Mouse (Mus musculus): ENCODE results near the gene Olfr601. TPM values are rescaled to one million over a fixed set of nuclear protein-coding genes. Genes with fewer than 3 reads are reported as not detected.
"Not testable (repeated sequence)": the region's sequence is repeated elsewhere in the genome, so short reads cannot be mapped to it uniquely, and the experiment has no call there.

Gene Olfr601
- polyA plus RNA-seq (2014; fragmentation: Nextera tagmentation; extraction: Ambion mirVana), result not detected in 2 replicates

DNA sequence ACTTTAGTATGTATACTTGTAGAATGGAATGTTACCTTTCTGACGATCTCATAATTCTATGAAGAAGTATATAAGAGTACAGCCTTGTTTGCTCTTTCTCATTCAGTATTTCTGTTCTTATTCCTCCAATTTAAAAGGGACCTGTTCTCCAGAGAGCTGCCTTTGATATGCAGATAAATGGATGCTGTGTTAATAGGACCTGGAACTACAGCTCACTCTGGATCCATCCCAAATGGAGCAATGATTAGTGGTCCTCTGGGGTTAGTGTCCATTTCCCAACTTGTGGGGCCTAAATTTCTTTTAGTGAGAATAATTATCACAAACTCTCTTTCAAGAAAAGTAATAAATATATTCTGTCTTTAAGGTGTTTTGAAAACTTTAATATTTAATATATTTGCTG lies at the start of gene Olfr601:
TSS of gene Olfr601 (minus strand) at position 101 of the 400 bp plus-strand sequence.
- Histone ChIP-seq H3K4me2 (no peak within 1 kb of the TSS), H3K4me1 (replicated peaks; ENCODE audit: control insufficient read depth, insufficient read depth, low read length) (no peaks in the 10 kb centered on the region), H3K4me3 (ENCODE audit: low read depth, low read length) (no peak within 1 kb of the TSS), H3K9ac (ENCODE audit: low read depth, low read length) (no peak within 1 kb of the TSS), H3K27ac (ENCODE audit: low read depth, low read length) (no peak within 1 kb of the TSS), H3K27me3 (replicated peaks; ENCODE audit: control insufficient read depth, insufficient read depth, low read length) (no peaks in the 10 kb centered on the region), H3K36me3 (ENCODE audit: control insufficient read depth, insufficient read depth, low read length) (no peaks in the 10 kb centered on the region), H3K9me3 (ENCODE audit: control insufficient read depth, low read length) (no peaks in the 10 kb centered on the region)
- DNase-seq (ENCODE audit: low spot score) (no peak), ATAC-seq (replicated peaks; ENCODE audit: low FRiP score) (no peak)
- WGBS, result 81% methylated on average over 1 of the region's 1 CpGs

DNA sequence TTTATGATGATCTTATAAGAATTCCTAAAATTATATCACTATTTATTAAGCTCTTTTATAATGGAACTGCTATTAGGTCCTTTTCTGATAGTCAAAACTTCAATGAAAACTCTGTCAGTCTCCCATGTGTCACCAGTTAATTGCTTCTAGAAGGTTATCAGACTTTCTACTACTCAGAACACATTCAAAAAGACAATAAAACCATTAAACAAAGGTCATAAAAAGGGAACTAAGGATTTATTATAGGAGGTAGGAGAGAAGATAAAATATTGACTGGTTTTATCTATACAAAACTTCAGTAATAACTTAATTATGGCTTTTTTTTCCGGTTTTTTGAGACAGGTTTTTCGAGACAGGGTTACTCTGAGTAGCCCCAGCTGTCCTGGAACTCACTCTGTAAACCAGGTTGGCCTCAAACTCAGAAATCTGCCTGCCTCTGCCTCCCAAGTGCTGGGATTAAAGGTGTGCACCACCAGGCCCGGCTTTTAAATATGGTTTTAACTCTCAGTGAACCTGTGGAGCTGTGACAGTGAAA lies 44.1 kb upstream of the Olfr601 start:
- not testable (repeated sequence) for ATAC-seq (replicated peaks; ENCODE audit: low FRiP score); H3K9ac ChIP-seq (ENCODE audit: low read depth, low read length); DNase-seq (ENCODE audit: low spot score); H3K4me3 ChIP-seq (ENCODE audit: low read depth, low read length); H3K4me1 ChIP-seq (replicated peaks; ENCODE audit: control insufficient read depth, insufficient read depth, low read length); H3K9me3 ChIP-seq (ENCODE audit: control insufficient read depth, low read length); H3K27me3 ChIP-seq (replicated peaks; ENCODE audit: control insufficient read depth, insufficient read depth, low read length); H3K27ac ChIP-seq (ENCODE audit: low read depth, low read length); H3K4me2 ChIP-seq; H3K36me3 ChIP-seq (ENCODE audit: control insufficient read depth, insufficient read depth, low read length)
- 76% methylated on average over 3 of the region's 3 CpGs for WGBS

DNA sequence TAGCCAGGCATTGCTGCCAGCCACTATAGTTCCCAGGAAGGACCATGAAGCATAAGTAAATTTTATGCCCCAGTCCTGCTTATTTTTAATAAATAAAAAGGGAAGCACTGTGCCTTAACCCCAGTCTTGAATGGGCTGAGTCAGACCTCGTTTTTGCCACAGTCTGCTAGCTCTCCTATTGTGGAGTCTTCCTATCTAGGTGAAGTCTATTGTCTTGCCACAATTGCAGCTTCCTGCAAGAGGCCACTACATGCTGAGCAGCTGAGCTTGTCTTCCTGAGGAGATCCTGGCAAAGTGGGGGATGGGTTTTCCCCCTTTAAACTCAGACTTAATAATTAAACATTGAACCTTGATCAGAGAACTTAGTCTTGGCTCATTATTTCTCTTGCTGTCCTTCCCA lies 36.5 kb upstream of the Olfr601 start:
- DNase-seq (ENCODE audit: low spot score), result no peak
- Histone ChIP-seq H3K36me3 (ENCODE audit: control insufficient read depth, insufficient read depth, low read length) (no peaks in the 10 kb centered on the region), H3K27ac (ENCODE audit: low read depth, low read length) (no peak overlapping the region), H3K9me3 (ENCODE audit: control insufficient read depth, low read length) (no peaks in the 10 kb centered on the region), H3K4me3 (ENCODE audit: low read depth, low read length) (no peak overlapping the region), H3K4me2 (no peak overlapping the region), H3K4me1 (replicated peaks; ENCODE audit: control insufficient read depth, insufficient read depth, low read length) (no peaks in the 10 kb centered on the region), H3K9ac (ENCODE audit: low read depth, low read length) (no peak overlapping the region), H3K27me3 (replicated peaks; ENCODE audit: control insufficient read depth, insufficient read depth, low read length) (no peaks in the 10 kb centered on the region)
- WGBS, result 4% methylated on average over 1 of the region's 1 CpGs
- no peak for ATAC-seq (replicated peaks; ENCODE audit: low FRiP score)

DNA sequence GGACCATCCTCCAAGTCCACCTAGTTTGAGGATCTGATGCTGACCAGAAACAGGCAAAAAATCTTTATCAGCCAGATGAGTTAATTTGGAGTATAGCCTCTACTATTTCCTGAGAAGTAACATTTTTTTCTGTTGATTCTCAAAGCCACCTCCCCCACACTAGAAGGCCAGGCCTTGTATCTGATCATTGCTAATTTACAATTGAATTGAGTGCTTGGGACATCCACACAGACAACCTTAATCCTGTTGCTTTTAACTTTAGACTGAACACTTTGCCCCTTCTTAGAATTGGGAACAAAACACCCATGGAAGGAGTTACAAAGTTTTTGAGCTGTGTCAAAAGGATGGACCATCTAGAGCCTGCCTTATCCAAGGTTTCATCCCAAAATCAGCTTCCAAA lies 35.3 kb upstream of the Olfr601 start:
- Histone ChIP-seq H3K27ac (ENCODE audit: low read depth, low read length) (no peak overlapping the region), H3K9me3 (ENCODE audit: control insufficient read depth, low read length) (no peaks in the 10 kb centered on the region), H3K36me3 (ENCODE audit: control insufficient read depth, insufficient read depth, low read length) (no peaks in the 10 kb centered on the region), H3K27me3 (replicated peaks; ENCODE audit: control insufficient read depth, insufficient read depth, low read length) (no peaks in the 10 kb centered on the region), H3K9ac (ENCODE audit: low read depth, low read length) (no peak overlapping the region), H3K4me2 (no peak overlapping the region), H3K4me3 (ENCODE audit: low read depth, low read length) (no peak overlapping the region), H3K4me1 (replicated peaks; ENCODE audit: control insufficient read depth, insufficient read depth, low read length) (no peaks in the 10 kb centered on the region)
- ATAC-seq (replicated peaks; ENCODE audit: low FRiP score) (no peak), DNase-seq (ENCODE audit: low spot score) (no peak)

DNA sequence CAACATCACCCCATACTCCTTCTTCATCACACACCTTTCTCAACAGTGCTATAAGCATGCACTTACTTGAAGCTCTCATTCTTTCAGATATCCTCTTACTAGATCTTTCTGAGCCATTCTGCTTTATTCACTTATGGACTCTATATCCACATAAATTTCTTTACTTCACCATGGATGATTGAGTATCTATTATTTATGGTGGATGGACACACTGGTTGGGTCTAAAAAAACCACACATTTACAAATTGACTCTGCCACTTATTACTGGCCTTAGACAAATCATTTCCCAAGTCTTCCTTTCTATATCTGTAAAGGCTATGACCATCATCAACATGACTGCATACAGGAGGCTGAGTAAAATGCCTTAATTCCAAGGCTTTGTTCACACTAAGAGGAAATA lies 23.6 kb upstream of the Olfr601 start, which contains the start of gene Olfr603:
TSS of gene Olfr603 (minus strand) at position 101 of the 400 bp plus-strand sequence.
- H3K4me2 ChIP-seq, result no peak within 1 kb of the TSS
- H3K27ac ChIP-seq (ENCODE audit: low read depth, low read length), result no peak within 1 kb of the TSS
- H3K9ac ChIP-seq (ENCODE audit: low read depth, low read length), result no peak within 1 kb of the TSS
- H3K4me1 ChIP-seq (replicated peaks; ENCODE audit: control insufficient read depth, insufficient read depth, low read length), result no peaks in the 10 kb centered on the region
- H3K27me3 ChIP-seq (replicated peaks; ENCODE audit: control insufficient read depth, insufficient read depth, low read length), result no peaks in the 10 kb centered on the region
- no peak for ATAC-seq (replicated peaks; ENCODE audit: low FRiP score)
- no peaks in the 10 kb centered on the region for H3K36me3 ChIP-seq (ENCODE audit: control insufficient read depth, insufficient read depth, low read length)
- no peaks in the 10 kb centered on the region for H3K9me3 ChIP-seq (ENCODE audit: control insufficient read depth, low read length)
- H3K4me3 ChIP-seq (ENCODE audit: low read depth, low read length), result no peak within 1 kb of the TSS
- DNase-seq (ENCODE audit: low spot score), result no peak

DNA sequence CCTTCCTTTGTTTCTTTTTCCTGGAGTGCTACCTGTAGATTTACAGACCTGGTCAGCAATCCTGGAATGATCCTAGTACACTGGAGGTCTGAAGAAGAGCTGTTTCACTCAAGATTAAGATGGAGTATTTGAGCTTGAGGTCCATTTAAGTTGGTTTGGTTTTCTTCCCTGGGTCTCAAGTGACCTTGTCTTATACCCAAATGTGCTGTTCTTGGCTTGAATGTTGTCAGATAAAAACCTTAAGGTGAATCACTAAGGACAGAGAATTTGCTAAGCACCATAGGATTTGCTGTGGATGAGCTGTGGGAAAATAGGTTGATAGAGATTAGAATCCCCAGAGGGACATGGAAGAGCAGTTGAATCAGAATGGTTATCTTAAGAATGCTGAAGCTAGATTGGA lies 12.9 kb downstream of the Olfr601 start, which contains the start of gene Olfr600:
TSS of gene Olfr600 (minus strand) at position 101 of the 400 bp plus-strand sequence.
- no peak within 1 kb of the TSS for H3K9ac ChIP-seq (ENCODE audit: low read depth, low read length)
- H3K4me1 ChIP-seq (replicated peaks; ENCODE audit: control insufficient read depth, insufficient read depth, low read length), result no peaks in the 10 kb centered on the region
- H3K27ac ChIP-seq (ENCODE audit: low read depth, low read length), result no peak within 1 kb of the TSS
- H3K4me3 ChIP-seq (ENCODE audit: low read depth, low read length), result no peak within 1 kb of the TSS
- DNase-seq (ENCODE audit: low spot score), result no peak
- no peaks in the 10 kb centered on the region for H3K27me3 ChIP-seq (replicated peaks; ENCODE audit: control insufficient read depth, insufficient read depth, low read length)
- H3K36me3 ChIP-seq (ENCODE audit: control insufficient read depth, insufficient read depth, low read length), result no peaks in the 10 kb centered on the region
- H3K9me3 ChIP-seq (ENCODE audit: control insufficient read depth, low read length), result no peaks in the 10 kb centered on the region
- no peak for ATAC-seq (replicated peaks; ENCODE audit: low FRiP score)
- H3K4me2 ChIP-seq, result no peak within 1 kb of the TSS

DNA sequence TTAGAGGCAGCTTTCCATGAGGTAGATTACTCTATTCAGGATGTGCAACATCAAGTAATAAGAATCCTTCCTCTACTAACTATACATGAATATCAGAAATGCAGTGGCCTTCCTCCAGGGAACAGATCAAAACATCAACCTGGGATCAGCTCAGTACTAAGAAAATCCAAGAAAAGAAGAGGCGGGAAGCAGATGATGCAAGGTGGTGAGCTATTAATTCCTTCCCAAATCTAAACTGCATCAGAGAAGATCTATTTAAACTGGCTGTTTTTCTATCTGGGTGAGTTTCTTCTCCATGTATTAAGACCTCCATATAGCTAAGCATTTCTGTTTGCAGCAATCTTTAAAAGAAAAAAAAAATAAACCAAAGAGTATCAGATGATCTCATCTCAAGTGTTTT lies 26.8 kb downstream of the Olfr601 start, which contains the start of gene Olfr599:
TSS of gene Olfr599 (plus strand) at position 301 of the 400 bp plus-strand sequence.
- WGBS, result 85% methylated on average over 1 of the region's 1 CpGs
- Histone ChIP-seq H3K4me3 (ENCODE audit: low read depth, low read length) (no peak within 1 kb of the TSS), H3K9ac (ENCODE audit: low read depth, low read length) (no peak within 1 kb of the TSS), H3K27me3 (replicated peaks; ENCODE audit: control insufficient read depth, insufficient read depth, low read length) (no peaks in the 10 kb centered on the region), H3K36me3 (ENCODE audit: control insufficient read depth, insufficient read depth, low read length) (no peaks in the 10 kb centered on the region), H3K4me2 (no peak within 1 kb of the TSS), H3K27ac (ENCODE audit: low read depth, low read length) (no peak within 1 kb of the TSS), H3K4me1 (replicated peaks; ENCODE audit: control insufficient read depth, insufficient read depth, low read length) (no peaks in the 10 kb centered on the region), H3K9me3 (ENCODE audit: control insufficient read depth, low read length) (no peaks in the 10 kb centered on the region)
- ATAC-seq (replicated peaks; ENCODE audit: low FRiP score), result no peak
- DNase-seq (ENCODE audit: low spot score), result no peak

DNA sequence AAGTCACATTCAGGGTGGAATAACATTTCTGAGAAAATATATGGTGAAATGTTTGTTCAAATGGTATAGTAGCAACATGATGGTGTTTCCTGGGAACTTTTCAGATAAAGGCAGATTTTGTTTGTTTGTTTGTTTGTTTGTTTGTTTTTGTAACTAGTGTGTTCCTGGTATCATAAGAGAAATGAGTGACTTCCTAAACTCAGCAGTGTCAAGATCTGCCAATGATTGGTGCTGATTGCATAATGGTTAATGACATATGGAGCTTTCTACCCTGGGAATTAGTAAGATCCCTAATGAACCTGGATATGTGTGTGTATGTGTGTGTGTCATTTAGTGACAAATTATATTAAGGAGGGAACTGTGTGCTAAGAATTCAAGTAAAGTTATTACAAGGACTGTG lies 39.2 kb downstream of the Olfr601 start, which contains the start of gene Olfr598:
TSS of gene Olfr598 (plus strand) at position 301 of the 400 bp plus-strand sequence.
- Histone ChIP-seq H3K9ac (ENCODE audit: low read depth, low read length) (no peak within 1 kb of the TSS), H3K4me1 (replicated peaks; ENCODE audit: control insufficient read depth, insufficient read depth, low read length) (no peaks in the 10 kb centered on the region), H3K4me3 (ENCODE audit: low read depth, low read length) (no peak within 1 kb of the TSS), H3K4me2 (no peak within 1 kb of the TSS), H3K36me3 (ENCODE audit: control insufficient read depth, insufficient read depth, low read length) (no peaks in the 10 kb centered on the region), H3K27ac (ENCODE audit: low read depth, low read length) (no peak within 1 kb of the TSS), H3K27me3 (replicated peaks; ENCODE audit: control insufficient read depth, insufficient read depth, low read length) (no peaks in the 10 kb centered on the region), H3K9me3 (ENCODE audit: control insufficient read depth, low read length) (no peaks in the 10 kb centered on the region)
- no peak for ATAC-seq (replicated peaks; ENCODE audit: low FRiP score)
- no peak for DNase-seq (ENCODE audit: low spot score)

DNA sequence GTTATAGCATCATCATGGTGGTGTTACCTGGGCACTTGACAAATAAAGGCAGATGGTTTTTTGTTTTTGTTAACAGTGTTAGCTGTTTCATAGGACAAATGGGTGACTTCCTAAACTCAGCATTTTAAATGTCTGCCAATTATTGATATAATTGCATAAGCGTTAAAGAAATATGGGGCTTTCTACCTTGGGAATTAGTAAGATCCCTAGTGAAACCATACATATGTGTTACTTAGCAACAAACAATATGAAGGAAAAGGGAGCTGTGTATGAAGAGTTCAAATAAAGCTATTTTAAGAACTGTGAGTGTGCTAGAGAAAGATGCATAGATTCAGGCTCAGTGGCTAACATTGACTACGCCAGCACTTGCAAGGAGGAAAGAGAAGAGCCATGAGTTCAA lies 46.4 kb downstream of the Olfr601 start, which contains the start of gene Olfr597:
TSS of gene Olfr597 (plus strand) at position 301 of the 400 bp plus-strand sequence.
- H3K4me3 ChIP-seq (ENCODE audit: low read depth, low read length); H3K9me3 ChIP-seq (ENCODE audit: control insufficient read depth, low read length); ATAC-seq (replicated peaks; ENCODE audit: low FRiP score); H3K27ac ChIP-seq (ENCODE audit: low read depth, low read length); H3K27me3 ChIP-seq (replicated peaks; ENCODE audit: control insufficient read depth, insufficient read depth, low read length); DNase-seq (ENCODE audit: low spot score); H3K4me1 ChIP-seq (replicated peaks; ENCODE audit: control insufficient read depth, insufficient read depth, low read length); H3K36me3 ChIP-seq (ENCODE audit: control insufficient read depth, insufficient read depth, low read length); H3K9ac ChIP-seq (ENCODE audit: low read depth, low read length); H3K4me2 ChIP-seq: not testable (repeated sequence)
- WGBS, result 77% methylated on average over 2 of the region's 2 CpGs
